Mouse (Mus musculus) brain, embryonic 14.5 days (tissue): ENCODE measurements at regions not wholly inside any gene's neighbourhood (a gene's known extent, or its start where the extent isn't known, plus 50 kb on each side); places are given as distances from the start of the nearest gene placed in this dataset.

Experiments
- DNase-seq: peaks from one replicate; pipeline ENCODE4 v3.0.0-alpha.2; 2011; ENCODE audit warnings: low read depth
- CTCF ChIP-seq: fragments of 200-500 bp; IDR thresholded peaks from 2 replicates; pipeline ENCODE4 v1.5.1; 2012; ENCODE audit warnings: inconsistent platforms, mild to moderate bottlenecking, moderate library complexity, borderline replicate concordance; ENCODE audit not compliant: insufficient read depth, insufficient read length; ENCODE audit errors: extremely low read depth
- POLR2A ChIP-seq: fragments of 200-500 bp; IDR thresholded peaks from 2 replicates; pipeline ENCODE4 v1.6.1; 2012; ENCODE audit warnings: mild to moderate bottlenecking, inconsistent platforms, borderline replicate concordance; ENCODE audit not compliant: poor library complexity, insufficient read depth, insufficient read length, severe bottlenecking; ENCODE audit errors: extremely low read depth

DNA sequence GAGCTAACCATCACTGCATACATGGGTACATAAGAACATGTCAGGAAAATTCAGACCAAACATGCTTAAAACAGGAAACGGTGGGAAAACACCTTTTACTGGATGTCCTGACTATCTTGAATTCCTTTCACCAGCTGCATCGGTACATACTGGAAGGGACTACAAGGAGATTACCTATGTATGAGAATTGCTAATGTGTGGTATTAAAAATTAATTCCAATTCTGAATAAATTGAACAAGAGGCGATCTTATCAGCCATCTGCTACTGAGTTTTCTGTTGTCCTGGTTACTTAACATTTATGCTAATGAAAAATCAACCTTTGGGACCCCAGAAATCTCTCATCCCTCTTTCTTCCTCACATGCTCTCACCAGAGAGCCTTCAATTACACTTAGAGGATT lies 178.0 kb downstream of the Nsun3 start:
- no peak for TF ChIP-seq POLR2A
- no peak for TF ChIP-seq CTCF
- DNase-seq: peak; percentile 19

DNA sequence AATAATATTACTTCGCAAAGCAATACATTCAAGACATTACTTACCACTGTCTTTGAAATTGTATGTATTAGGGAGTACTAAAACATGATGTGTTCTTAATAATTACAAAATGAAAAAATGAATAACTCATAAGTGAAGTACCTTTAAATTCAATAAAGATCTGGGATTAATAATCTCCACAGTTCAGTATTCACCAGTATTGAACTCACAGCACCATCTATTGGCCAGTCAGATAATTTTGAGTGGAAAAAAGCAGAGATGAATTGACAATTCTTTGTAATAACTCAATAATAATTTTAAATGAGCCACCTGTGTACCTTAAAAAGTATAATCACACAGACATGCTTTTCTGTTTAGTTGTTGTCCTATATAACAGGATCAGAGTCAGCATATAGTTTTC lies 180.7 kb downstream of the Nsun3 start:
- no peak for TF ChIP-seq POLR2A
- TF ChIP-seq CTCF: no peak
- DNase-seq: peak; percentile 37

DNA sequence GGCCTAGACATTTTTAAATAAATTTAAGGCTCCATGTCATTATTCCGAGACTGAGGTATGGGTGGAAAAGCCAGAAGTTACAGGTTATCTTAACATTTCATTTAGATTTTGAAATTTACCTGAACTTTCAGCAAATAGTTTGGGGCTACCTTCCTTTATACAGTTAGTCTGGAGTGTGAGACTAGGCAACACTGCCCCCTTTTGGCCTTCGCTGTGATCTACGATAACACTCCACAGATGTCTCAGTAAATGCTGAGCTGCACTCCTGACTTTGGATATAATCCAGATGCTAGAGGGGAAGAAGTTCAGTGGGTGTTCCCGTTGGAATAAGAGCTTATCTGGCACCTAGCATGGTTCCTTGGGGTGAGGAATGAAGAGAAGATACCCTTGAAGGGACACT lies 224.6 kb downstream of the Nsun3 start:
- DNase-seq: peak; percentile 70
- TF ChIP-seq POLR2A: no peak
- peak; percentile 69; the same call in 1 of the 2 replicates for TF ChIP-seq CTCF

DNA sequence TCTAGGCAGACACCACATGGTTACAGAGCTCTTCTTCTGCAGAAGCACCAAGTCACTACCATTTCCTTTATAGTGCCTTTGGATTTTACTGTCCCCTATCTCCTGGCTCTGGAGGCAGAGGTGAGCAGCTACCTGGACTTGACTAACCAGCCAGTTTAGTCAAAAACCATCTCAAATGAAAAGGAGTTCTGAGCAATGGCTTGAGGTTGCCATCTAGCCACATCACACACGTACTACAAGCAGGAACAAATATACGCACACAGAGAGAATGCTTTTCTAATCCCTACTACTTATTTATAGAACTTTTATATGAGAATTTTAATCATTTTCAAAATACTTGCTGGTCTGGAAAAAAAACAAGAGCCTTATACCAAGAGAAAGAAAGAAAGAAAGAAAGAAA lies 243.5 kb downstream of the Nsun3 start:
- no peak for DNase-seq
- TF ChIP-seq POLR2A (no peak), CTCF (no peak)

DNA sequence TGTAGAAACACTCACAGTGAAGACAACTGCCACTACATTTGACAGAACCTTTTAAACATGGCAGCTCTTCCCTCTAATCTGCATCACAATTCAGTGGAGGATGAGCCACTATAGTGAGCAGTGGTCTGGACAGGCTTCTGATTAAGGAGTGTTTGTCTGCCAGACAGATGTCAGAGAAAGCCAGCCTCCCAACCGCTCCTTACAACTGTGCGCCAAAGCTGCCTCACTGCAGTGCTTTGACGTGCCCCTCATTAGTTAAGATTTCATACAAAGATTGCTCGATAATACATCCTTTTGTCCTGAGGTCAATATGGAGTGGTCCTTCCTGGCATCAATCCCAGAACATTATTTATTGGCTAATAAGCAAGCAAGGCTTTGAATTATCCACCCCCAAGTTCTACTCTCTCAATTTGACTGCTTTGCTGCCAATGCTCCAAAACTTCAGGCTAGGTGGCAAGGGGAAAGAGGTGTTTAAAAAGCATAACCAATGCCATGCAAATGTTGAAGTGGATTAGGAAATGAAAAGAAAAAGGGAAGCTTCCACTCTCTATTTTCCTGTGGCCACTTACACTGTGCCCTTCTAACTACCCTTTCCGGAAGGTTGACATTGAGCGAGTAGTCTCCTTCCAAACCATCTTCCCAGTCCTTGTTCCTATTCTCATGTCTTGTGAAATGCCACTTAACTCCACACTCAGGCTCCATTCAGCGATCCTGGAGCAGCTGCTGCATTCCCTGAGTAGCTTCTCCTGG lies 248.7 kb downstream of the Nsun3 start:
- TF ChIP-seq POLR2A: no peak
- no peak for TF ChIP-seq CTCF
- DNase-seq: peak; percentile 90

DNA sequence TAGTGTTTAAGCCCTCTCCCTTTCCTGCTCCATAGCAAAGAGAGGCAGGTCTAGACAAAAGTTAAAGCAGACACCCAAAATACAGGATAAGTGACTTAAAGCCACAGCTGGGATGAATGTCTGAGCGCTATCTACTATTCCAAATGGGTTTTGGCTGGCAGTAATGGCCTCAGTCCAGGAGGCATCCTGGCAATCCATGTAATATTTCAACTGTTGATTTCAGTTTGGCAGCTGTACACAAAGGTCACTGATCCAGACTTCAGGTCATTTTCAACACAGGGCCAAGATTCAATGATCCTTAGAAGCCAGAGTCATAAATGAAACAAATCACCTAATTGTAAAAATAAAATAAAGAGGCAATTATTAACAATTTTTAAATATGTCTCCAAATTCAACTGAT lies 277.3 kb downstream of the Nsun3 start:
- no peak for DNase-seq
- TF ChIP-seq POLR2A (no peak), CTCF (no peak)

DNA sequence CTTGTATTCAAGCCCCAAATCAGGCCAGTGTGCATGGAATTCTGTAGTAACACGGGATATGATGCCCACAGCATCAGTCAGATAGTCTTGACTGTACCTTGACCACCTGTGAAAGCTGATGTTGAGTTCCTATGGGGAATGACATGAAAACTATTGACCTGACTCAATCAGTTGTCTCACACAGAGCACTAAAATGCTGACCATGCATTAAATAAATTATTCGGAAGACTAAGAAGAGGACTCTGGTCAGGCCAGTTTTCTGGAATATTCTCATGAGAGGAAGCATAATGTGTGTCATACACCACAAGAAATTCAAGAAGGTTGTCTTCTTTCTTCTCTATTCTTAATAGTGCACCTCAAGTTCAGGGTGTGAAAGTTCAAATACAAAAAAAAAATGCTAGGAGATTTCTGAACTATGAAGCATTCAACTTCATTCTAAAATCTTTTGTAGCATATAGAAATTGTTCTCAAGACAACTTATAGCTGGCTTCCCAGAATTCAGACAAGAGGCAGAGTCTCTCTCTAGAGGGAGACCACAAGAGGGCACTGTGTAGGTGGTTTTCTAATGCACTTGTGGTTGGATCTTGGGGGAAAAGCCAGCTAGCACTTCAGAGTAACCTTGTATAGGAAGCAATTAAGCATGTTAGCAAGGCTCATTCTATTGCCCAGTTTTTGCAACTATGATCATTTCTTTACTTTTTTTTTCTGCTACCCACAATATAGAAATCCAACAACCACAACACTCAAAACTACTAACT lies 279.7 kb downstream of the Nsun3 start:
- peak; percentile 59; the same call in 1 of the 2 replicates for TF ChIP-seq CTCF
- no peak for TF ChIP-seq POLR2A
- DNase-seq: peak; percentile 76

DNA sequence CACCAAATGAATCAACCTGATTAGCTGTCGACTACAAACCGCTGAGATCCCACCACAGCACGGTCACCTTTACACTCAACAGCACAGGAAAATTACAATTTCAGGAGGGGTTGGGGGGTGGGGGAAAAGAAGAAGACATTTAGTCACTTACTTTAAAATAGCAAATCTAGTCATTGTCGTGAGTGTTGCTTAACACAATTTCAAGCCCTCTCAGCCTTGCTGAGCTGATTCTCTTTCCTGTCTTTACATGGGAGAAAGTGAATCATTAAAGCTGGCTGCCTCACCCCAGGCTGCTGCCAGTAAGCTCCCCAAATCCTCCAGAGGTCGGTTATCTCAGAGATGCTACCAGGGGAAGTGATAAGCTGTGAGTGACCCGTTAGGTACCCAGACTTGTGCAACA lies 285.7 kb downstream of the Nsun3 start:
- TF ChIP-seq CTCF (no peak), POLR2A (no peak)
- no peak for DNase-seq

DNA sequence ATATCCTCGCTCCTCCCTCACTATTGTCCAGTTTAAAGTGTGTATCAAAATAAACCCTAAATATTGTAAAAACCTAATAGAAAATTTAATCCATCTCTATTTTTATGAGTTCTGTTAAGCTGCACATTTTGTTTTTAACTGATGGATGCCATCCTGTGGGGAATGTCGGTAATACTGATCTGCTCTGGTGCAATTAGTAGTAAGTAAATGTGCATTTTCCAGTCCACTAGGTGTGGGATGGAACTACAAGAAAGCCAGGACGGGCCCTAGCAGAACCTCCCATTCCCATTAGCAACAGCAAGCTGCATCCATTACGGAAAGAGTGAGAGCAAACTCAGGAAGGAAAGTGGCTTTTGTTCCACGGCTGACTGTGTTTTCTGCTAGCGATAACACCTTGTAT lies 286.3 kb downstream of the Nsun3 start:
- peak; percentile 67 for DNase-seq
- no peak for TF ChIP-seq POLR2A
- no peak for TF ChIP-seq CTCF

DNA sequence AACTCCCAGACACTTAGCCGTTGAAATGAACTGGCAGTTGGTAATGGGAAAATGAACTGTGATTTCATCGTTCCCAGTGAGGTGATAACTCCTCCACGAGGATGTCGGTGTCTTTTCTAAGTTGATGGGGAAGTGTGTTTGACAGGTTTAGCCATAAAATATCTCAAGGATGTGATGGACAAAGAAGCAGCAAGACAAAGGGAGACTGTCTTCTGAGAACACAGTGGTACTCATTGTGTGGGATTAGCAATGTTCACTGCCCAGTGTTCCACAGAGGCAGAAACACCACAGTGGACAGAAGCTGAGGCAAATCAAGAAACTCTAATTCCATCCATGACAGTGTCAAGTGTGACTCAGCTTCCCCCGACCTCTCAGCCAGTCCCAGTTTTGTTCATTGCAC lies 287.9 kb downstream of the Nsun3 start:
- no peak for DNase-seq
- TF ChIP-seq CTCF (no peak), POLR2A (no peak)

DNA sequence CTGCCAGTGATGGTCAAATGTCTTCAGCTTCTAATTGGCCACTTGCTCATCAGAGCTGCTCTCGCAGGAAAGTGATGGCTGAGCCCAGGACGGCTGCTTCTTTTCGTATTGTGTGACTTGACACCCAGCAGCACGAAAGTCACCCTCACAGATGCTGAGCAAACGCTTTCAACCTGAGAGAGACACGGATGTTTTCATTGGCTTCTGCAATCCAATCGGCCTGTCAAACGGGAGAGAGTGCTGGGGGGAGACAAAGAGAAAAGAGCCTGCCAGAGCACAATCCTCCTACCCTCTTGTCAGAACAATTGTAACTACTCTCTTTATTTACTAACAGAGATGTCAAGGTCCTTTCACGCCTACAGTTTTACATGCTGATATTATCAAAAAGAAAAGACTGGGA lies 289.9 kb downstream of the Nsun3 start:
- peak; percentile 66 for DNase-seq
- no peak for TF ChIP-seq CTCF
- TF ChIP-seq POLR2A: no peak
